Mouse (Mus musculus): ENCODE data around the gene Clec12b.

- no peak for TF ChIP-seq CTCF (conservative IDR thresholded peaks at IDR 0.05; ENCODE audit: insufficient read depth, insufficient read length, low read depth, low read length)
- TF ChIP-seq POLR2A (IDR thresholded peaks at IDR 0.05; ENCODE audit: low read depth, low read length), result no peak
Measured at GRCm38 (mm10) chr6:129380454-129380853, 5.2 kb downstream of the Clec12b start.

All from kidney, adult 2 months (tissue).